Mouse (Mus musculus): ENCODE measurements around the gene Akr7a5. TPM values are rescaled to one million over a fixed set of nuclear protein-coding genes. Genes with fewer than 3 reads are reported as not detected.
A peak's percentile ranks its signal among the peaks of the same experiment; 100 is the strongest.

Akr7a5 gene
- polyA plus RNA-seq, 1 experiment from 2014 or later, result 78.5 TPM

DNA sequence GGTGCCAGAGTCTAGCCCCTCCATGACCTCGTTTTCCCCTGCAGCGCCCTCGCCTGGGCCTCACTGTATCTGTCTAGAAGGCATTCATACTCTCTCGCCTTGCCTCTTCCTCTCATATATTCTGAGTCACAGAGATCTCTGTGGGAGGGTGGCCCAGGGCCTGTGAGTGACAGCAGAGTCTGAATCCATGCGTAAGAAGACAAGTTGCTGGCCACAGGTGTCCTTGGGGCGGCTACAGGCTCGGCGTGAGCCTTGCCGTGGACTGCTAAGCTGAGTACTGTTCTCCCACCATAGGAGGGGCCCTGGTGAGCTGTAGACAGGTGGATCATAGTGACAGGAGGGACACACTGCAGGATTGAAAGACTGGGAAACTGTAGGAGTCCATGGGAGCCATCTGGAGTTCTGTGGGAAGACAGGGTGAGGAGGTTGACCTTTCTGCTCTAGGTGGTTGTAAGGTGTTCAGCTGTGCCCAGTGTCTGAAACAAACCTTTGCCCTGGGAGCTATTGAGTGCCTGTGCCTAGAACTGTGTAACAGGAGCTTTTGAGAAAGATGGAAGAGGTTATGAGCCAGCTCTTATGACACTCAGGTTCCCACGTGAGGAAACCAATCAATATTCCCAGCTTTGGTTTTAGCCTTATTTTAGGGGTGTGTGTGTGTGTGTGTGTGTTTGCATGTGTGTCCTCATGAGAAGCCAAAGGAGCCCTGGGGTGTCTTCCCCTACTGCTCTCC is 37.4 kb upstream of the Akr7a5 start:
- H3K27me3 ChIP-seq (ENCODE audit: control insufficient read depth, insufficient read depth, low read length), result no peaks in the 10 kb centered on the region

DNA sequence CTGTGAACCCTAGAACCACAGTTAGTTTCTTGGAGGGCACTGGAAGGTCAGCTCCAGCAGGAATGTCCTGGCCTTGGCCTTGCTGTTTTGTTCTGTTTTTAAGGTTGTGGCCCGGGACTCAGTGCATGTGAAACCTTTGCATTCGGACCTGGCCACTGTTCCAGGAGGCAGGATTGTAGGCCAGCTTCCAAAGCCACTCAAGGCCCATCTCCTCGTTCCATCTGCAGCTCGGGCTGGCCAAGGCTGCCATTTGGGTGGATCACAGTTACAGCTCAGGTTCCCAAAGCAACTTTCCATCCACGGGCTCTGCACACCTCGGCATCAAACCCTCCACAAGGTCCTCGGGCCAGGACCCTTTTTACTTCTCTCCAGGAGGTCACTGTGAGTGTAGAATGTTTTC is 36.0 kb upstream of the Akr7a5 start:
- Histone ChIP-seq H3K27me3 (ENCODE audit: control insufficient read depth, insufficient read depth, low read length) (no peaks in the 10 kb centered on the region), H3K4me1 (ENCODE audit: control insufficient read depth, insufficient read depth, low read length) (no peaks in the 10 kb centered on the region), H3K36me3 (ENCODE audit: control insufficient read depth, insufficient read depth, low read length) (no peaks in the 10 kb centered on the region), H3K4me2 (no peak overlapping the region), H3K4me3 (ENCODE audit: low read depth, low read length) (no peak overlapping the region), H3K9ac (ENCODE audit: low read length) (no peak overlapping the region), H3K27ac (ENCODE audit: low read depth, low read length) (no peak overlapping the region), H3K9me3 (ENCODE audit: control insufficient read depth, low read length) (no peaks in the 10 kb centered on the region)
- DNase-seq (ENCODE audit: low spot score, missing footprints) (no peak), ATAC-seq (ENCODE audit: low FRiP score) (no peak)
- 94% methylated on average over 7 of the region's 7 CpGs for WGBS

More for the DNA sequence above, 37.4 kb upstream of the Akr7a5 start:
- Histone ChIP-seq H3K27ac (ENCODE audit: low read depth, low read length) (no peak overlapping the region), H3K36me3 (ENCODE audit: control insufficient read depth, insufficient read depth, low read length) (no peaks in the 10 kb centered on the region), H3K4me1 (ENCODE audit: control insufficient read depth, insufficient read depth, low read length) (no peaks in the 10 kb centered on the region), H3K9me3 (ENCODE audit: control insufficient read depth, low read length) (no peaks in the 10 kb centered on the region), H3K4me2 (no peak overlapping the region), H3K9ac (ENCODE audit: low read length) (no peak overlapping the region), H3K4me3 (ENCODE audit: low read depth, low read length) (no peak overlapping the region)
- ATAC-seq (ENCODE audit: low FRiP score) (no peak), DNase-seq (ENCODE audit: low spot score, missing footprints) (no peak)
- 91% methylated on average over 10 of the region's 10 CpGs for WGBS

DNA sequence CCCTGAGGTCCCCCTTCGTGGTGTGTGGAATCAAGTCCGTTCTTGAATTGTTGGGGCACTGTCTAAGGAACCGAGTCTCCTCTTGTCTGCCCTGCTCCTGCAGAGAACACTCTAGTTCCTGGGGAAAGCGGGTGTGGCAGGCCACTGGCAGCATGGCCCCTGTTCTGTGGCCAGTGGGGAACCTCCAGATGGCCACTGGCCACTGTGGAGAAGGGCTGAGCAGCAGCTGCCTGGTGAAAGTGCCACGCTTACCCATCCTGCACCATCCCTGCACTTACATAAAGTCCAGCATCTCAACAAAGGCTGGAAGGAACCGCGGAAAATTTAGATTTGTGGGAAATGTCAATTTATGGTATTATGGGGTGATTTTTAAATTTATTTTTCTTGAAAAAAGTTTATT is 34.1 kb upstream of the Akr7a5 start:
- no peak overlapping the region for H3K4me3 ChIP-seq (ENCODE audit: low read depth, low read length)
- H3K9me3 ChIP-seq (ENCODE audit: control insufficient read depth, low read length), result no peaks in the 10 kb centered on the region
- no peaks in the 10 kb centered on the region for H3K4me1 ChIP-seq (ENCODE audit: control insufficient read depth, insufficient read depth, low read length)
- no peak overlapping the region for H3K4me2 ChIP-seq
- WGBS, result 87% methylated on average over 7 of the region's 7 CpGs
- no peak overlapping the region for H3K9ac ChIP-seq (ENCODE audit: low read length)
- H3K36me3 ChIP-seq (ENCODE audit: control insufficient read depth, insufficient read depth, low read length), result peaks cover 6% of the 10 kb centered on the region
- DNase-seq (ENCODE audit: low spot score, missing footprints) (no peak), ATAC-seq (ENCODE audit: low FRiP score) (no peak)
- no peak overlapping the region for H3K27ac ChIP-seq (ENCODE audit: low read depth, low read length)
- no peaks in the 10 kb centered on the region for H3K27me3 ChIP-seq (ENCODE audit: control insufficient read depth, insufficient read depth, low read length)

DNA sequence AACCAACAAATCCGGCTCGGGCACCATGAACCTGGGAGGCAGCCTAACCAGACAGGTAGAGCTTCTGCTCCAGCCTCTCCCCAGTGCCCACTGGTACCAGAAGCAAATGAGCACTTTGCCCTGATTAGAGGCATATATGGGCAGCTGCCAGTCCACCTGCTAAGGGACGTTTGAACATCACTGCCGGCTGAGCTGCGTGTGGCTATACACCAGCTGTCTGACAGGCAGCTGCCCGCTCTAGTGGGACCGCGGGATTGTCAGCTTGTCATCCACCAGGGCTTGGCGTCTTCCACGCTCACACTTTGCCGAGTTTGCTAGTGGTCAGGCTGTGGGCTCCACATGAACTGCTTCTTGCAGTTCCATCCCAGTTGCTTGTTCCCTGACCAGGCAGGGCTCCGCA is 30.0 kb upstream of the Akr7a5 start:
- Histone ChIP-seq H3K27ac (ENCODE audit: low read depth, low read length) (no peak overlapping the region), H3K4me3 (ENCODE audit: low read depth, low read length) (no peak overlapping the region), H3K4me1 (ENCODE audit: control insufficient read depth, insufficient read depth, low read length) (no peaks in the 10 kb centered on the region), H3K27me3 (ENCODE audit: control insufficient read depth, insufficient read depth, low read length) (no peaks in the 10 kb centered on the region), H3K9ac (ENCODE audit: low read length) (no peak overlapping the region), H3K4me2 (no peak overlapping the region), H3K36me3 (ENCODE audit: control insufficient read depth, insufficient read depth, low read length) (peaks cover 11% of the 10 kb centered on the region), H3K9me3 (ENCODE audit: control insufficient read depth, low read length) (no peaks in the 10 kb centered on the region)
- 94% methylated on average over 12 of the region's 12 CpGs for WGBS
- no peak for ATAC-seq (ENCODE audit: low FRiP score)
- no peak for DNase-seq (ENCODE audit: low spot score, missing footprints)

DNA sequence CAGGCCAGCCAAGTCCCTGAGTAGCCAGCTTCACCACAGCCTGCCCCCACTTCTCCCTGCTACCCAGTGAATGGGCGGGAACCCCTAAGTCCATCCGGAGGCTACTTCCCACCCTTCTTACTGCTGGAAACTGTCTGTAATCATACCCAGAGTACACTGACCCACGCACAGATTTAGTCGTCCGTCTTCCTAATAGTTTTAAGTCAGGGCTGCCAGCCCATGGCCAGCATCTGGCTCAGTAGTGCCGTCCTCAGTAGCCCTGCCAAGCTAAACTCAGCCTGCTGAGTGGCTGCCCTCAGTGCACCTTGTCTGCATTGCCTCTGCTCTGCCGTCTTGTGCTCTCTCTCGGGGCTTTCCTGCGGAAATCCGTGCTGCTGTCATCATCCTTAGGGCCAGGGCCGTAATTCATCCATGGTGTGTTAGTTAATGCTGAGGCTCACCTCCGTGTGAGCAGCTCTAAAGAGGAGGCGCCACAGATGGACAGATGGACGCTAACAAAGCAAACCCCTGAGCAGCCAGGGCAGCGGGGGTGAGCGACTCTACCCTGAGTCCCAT is 28.7 kb upstream of the Akr7a5 start:
- Histone ChIP-seq H3K27me3 (ENCODE audit: control insufficient read depth, insufficient read depth, low read length) (no peaks in the 10 kb centered on the region), H3K27ac (ENCODE audit: low read depth, low read length) (no peak overlapping the region), H3K9ac (ENCODE audit: low read length) (no peak overlapping the region), H3K4me3 (ENCODE audit: low read depth, low read length) (no peak overlapping the region), H3K9me3 (ENCODE audit: control insufficient read depth, low read length) (no peaks in the 10 kb centered on the region), H3K36me3 (ENCODE audit: control insufficient read depth, insufficient read depth, low read length) (peaks cover 12% of the 10 kb centered on the region), H3K4me1 (ENCODE audit: control insufficient read depth, insufficient read depth, low read length) (no peaks in the 10 kb centered on the region), H3K4me2 (no peak overlapping the region)
- ATAC-seq (ENCODE audit: low FRiP score), result no peak
- no peak for DNase-seq (ENCODE audit: low spot score, missing footprints)
- WGBS, result 95% methylated on average over 16 of the region's 16 CpGs

DNA sequence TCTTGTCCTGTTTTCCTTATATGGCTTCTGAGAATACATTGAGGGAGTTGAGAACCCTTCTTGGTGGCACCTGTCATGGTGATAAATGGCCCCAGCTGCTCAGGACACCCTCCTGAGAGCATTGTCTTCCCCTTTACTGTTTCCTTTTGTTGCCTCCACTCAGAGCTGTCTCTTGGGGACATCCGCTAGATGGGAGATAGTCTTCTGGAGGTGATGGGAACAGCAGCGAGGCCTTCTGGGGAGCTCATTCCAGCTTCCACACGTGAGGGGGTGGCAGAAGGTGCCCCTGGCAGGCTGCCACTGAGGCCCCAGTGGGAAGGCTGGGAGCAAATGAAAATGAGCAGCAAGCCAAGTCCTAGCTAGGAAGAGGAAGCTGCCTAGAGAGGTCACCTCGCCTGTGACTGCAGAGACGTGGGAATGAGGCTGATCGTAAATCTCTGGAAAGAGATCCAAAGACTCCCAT is 27.6 kb upstream of the Akr7a5 start:
- H3K4me2 ChIP-seq, result no peak overlapping the region
- DNase-seq (ENCODE audit: low spot score, missing footprints) (no peak), ATAC-seq (ENCODE audit: low FRiP score) (no peak)
- H3K27ac ChIP-seq (ENCODE audit: low read depth, low read length), result no peak overlapping the region
- peaks cover 12% of the 10 kb centered on the region for H3K36me3 ChIP-seq (ENCODE audit: control insufficient read depth, insufficient read depth, low read length)
- no peaks in the 10 kb centered on the region for H3K9me3 ChIP-seq (ENCODE audit: control insufficient read depth, low read length)
- H3K4me1 ChIP-seq (ENCODE audit: control insufficient read depth, insufficient read depth, low read length), result no peaks in the 10 kb centered on the region
- 90% methylated on average over 6 of the region's 6 CpGs for WGBS
- no peaks in the 10 kb centered on the region for H3K27me3 ChIP-seq (ENCODE audit: control insufficient read depth, insufficient read depth, low read length)
- H3K4me3 ChIP-seq (ENCODE audit: low read depth, low read length), result no peak overlapping the region
- no peak overlapping the region for H3K9ac ChIP-seq (ENCODE audit: low read length)

DNA sequence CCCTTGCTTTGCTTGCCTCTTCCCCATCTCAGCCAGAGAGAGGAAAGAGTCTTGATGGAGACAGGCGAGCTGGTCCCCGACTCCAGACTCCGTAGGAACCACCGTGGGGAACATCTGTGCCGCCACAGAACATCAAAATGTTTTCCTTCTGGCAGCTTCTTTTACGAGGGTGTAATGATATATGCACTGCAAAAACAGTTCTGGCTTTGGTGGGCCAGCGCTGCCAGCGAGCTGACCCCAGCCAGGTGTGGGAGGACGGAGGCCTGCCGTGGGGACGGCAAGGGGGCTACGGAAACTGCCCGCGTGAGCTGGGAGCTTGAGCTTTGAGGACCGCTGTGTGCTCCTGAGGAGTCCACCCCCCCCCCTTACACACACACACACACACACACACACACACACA is 25.7 kb upstream of the Akr7a5 start:
- no peak for DNase-seq (ENCODE audit: low spot score, missing footprints)
- WGBS, result 91% methylated on average over 14 of the region's 15 CpGs
- no peak overlapping the region for H3K4me2 ChIP-seq
- no peak overlapping the region for H3K9ac ChIP-seq (ENCODE audit: low read length)
- H3K4me1 ChIP-seq (ENCODE audit: control insufficient read depth, insufficient read depth, low read length), result no peaks in the 10 kb centered on the region
- no peak overlapping the region for H3K4me3 ChIP-seq (ENCODE audit: low read depth, low read length)
- ATAC-seq (ENCODE audit: low FRiP score), result no peak
- H3K27ac ChIP-seq (ENCODE audit: low read depth, low read length), result no peak overlapping the region
- H3K27me3 ChIP-seq (ENCODE audit: control insufficient read depth, insufficient read depth, low read length), result no peaks in the 10 kb centered on the region
- H3K9me3 ChIP-seq (ENCODE audit: control insufficient read depth, low read length), result no peaks in the 10 kb centered on the region
- H3K36me3 ChIP-seq (ENCODE audit: control insufficient read depth, insufficient read depth, low read length), result peaks cover 12% of the 10 kb centered on the region

DNA sequence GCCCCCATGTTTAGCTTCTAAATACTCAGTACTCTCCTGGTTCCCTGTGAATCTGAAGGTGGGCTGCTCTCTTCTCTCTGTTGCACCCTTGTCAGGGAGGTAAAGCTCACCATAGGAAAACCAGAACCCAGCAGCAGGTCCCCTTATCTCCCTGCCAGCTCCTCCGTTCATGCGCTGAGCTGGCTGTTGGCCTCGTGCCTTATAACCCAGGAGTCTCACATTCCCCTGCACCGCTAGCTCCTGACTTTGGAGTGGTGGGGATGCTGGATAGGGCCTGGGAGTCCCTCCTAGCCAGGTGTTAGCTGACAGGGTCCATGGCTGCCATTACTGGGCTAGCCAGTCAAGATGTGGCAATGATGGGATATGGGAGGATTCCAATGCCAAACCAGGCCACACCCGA is 24.3 kb upstream of the Akr7a5 start:
- H3K9ac ChIP-seq (ENCODE audit: low read length), result no peak overlapping the region
- no peak for DNase-seq (ENCODE audit: low spot score, missing footprints)
- H3K36me3 ChIP-seq (ENCODE audit: control insufficient read depth, insufficient read depth, low read length), result peaks cover 10% of the 10 kb centered on the region; the same call in 1 of the 2 replicates
- WGBS, result 94% methylated on average over 5 of the region's 5 CpGs
- no peaks in the 10 kb centered on the region for H3K4me1 ChIP-seq (ENCODE audit: control insufficient read depth, insufficient read depth, low read length)
- H3K27me3 ChIP-seq (ENCODE audit: control insufficient read depth, insufficient read depth, low read length), result no peaks in the 10 kb centered on the region
- H3K4me2 ChIP-seq, result no peak overlapping the region
- H3K4me3 ChIP-seq (ENCODE audit: low read depth, low read length), result no peak overlapping the region
- no peak for ATAC-seq (ENCODE audit: low FRiP score)
- H3K27ac ChIP-seq (ENCODE audit: low read depth, low read length), result no peak overlapping the region
- H3K9me3 ChIP-seq (ENCODE audit: control insufficient read depth, low read length), result no peaks in the 10 kb centered on the region

DNA sequence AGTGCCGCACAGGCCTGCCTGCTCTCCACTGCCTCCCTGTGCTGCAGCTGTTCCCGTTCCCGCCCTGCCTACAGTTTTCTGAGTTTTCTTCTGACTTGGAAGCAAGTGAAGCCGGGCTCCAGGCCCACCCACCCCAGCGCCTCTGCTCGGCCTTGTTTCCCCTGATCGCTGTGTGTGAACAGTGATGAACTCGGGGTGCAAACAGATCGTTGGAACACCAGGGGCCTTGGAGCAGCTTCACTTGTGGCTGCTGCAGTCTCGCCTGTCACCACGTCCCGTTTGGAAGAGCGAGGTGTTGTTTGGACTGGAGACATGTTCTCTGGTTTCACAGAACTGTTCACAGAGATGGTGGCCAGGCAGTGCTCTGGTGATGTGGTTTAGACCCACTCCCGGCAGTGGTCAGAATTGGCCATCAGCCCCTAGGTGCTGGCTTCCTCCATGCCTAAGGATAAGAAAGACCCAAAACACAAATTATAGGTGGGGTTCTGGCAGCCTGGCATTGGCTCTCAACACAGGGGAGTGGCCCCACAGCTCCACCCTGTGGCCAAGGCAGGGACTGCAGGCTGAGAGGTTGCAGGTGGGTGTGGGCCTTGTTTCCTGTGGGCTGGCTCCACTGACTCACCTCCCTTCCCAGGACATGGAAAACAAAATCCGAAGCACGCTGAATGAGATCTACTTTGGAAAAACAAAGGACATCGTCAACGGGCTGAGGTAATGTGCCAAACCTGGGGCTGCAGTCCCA is 23.3 kb upstream of the Akr7a5 start:
- ATAC-seq (ENCODE audit: low FRiP score), result no peak
- H3K4me2 ChIP-seq, result no peak overlapping the region
- H3K27ac ChIP-seq (ENCODE audit: low read depth, low read length), result no peak overlapping the region
- no peaks in the 10 kb centered on the region for H3K4me1 ChIP-seq (ENCODE audit: control insufficient read depth, insufficient read depth, low read length)
- 85% methylated on average over 18 of the region's 18 CpGs for WGBS
- H3K4me3 ChIP-seq (ENCODE audit: low read depth, low read length), result no peak overlapping the region
- H3K36me3 ChIP-seq (ENCODE audit: control insufficient read depth, insufficient read depth, low read length), result peaks cover 10% of the 10 kb centered on the region; the same call in 1 of the 2 replicates
- no peaks in the 10 kb centered on the region for H3K27me3 ChIP-seq (ENCODE audit: control insufficient read depth, insufficient read depth, low read length)
- peak; percentile 98 for DNase-seq (ENCODE audit: low spot score, missing footprints)
- H3K9me3 ChIP-seq (ENCODE audit: control insufficient read depth, low read length), result no peaks in the 10 kb centered on the region
- H3K9ac ChIP-seq (ENCODE audit: low read length), result no peak overlapping the region

Data from midbrain, embryonic 11.5 days (tissue).